20 mouse cellular contexts compared by ENCODE assay signal in genomic region chr16:43534103-43534502, GRCm38 (mm10).
DNase-seq lines count a peak whose midpoint lies in the region; ATAC-seq and TF ChIP-seq lines count a peak whose summit lies in the region.
"Had no signal": no experiment of that assay in that cellular context is flagged by ENCODE, and none has a peak within 500 bp of the region (broad histone marks: within the 10 kb centered on the region; RNA-seq: fewer than 3 reads in every experiment).

No protein-coding gene starts in this region.

- H3K4me2 ChIP-seq in hindbrain, postnatal 0 days (ENCODE audit: low read depth, low read length), result no peak overlapping the region
- no peak overlapping the region for H3K4me2 ChIP-seq in hindbrain, embryonic 14.5 days (replicated peaks)
- H3K4me2 ChIP-seq in midbrain, embryonic 15.5 days, result no peak overlapping the region
- H3K4me2 ChIP-seq in forebrain, embryonic 14.5 days (ENCODE audit: low read length), result no peak overlapping the region
- H3K4me2 ChIP-seq: heart, embryonic 15.5 days; limb, embryonic 12.5 days; lung, embryonic 15.5 days had no signal

- 31% methylated on average over 3 of the region's 3 CpGs for WGBS in hindbrain, postnatal 0 days
- WGBS in hindbrain, embryonic 14.5 days, result 69% methylated on average over 3 of the region's 3 CpGs
- WGBS in midbrain, embryonic 15.5 days, result 51% methylated on average over 3 of the region's 3 CpGs
- 96% methylated on average over 3 of the region's 3 CpGs for WGBS in midbrain, embryonic 10.5 days
- WGBS in forebrain, embryonic 14.5 days, result 19% methylated on average over 3 of the region's 3 CpGs

- no peak overlapping the region for H3K9ac ChIP-seq in hindbrain, postnatal 0 days (replicated peaks; ENCODE audit: low read length)
- no peak overlapping the region for H3K9ac ChIP-seq in hindbrain, embryonic 14.5 days
- no peak overlapping the region for H3K9ac ChIP-seq in midbrain, embryonic 15.5 days
- H3K9ac ChIP-seq in forebrain, embryonic 14.5 days (ENCODE audit: low read length), result no peak overlapping the region
- H3K9ac ChIP-seq: heart, embryonic 15.5 days; limb, embryonic 12.5 days; liver, embryonic 14.5 days; lung, embryonic 15.5 days had no signal

- TF ChIP-seq CTCF in hindbrain, postnatal 0 days (IDR thresholded peaks at IDR 0.05; ENCODE audit: low read depth), result no peak

- peak; percentile 28 for DNase-seq in hindbrain, postnatal 0 days (ENCODE audit: low spot score)
- DNase-seq in hindbrain, embryonic 14.5 days (ENCODE audit: low spot score), result no peak
- DNase-seq in midbrain, embryonic 10.5 days (ENCODE audit: low spot score), result no peak
- DNase-seq in forebrain, embryonic 14.5 days (ENCODE audit: low spot score), result peak; percentile 88
- peak; percentile 28 for DNase-seq in skeletal muscle tissue, adult 2 months (ENCODE audit: low read depth, low spot score)
- no peak for DNase-seq in right cerebral cortex, adult 18-20 months
- DNase-seq: adrenal gland, postnatal 14 days; cerebellum, adult 18-20 months; cerebellum, postnatal 36 days; gastrocnemius, postnatal 10 days; kidney, adult 8-10 months; kidney, postnatal 14 days; spleen, adult 18-20 months; thymus, postnatal 4 days had no signal

- ATAC-seq in hindbrain, postnatal 0 days, result peak; percentile 68
- no peak for ATAC-seq in hindbrain, embryonic 14.5 days (ENCODE audit: low FRiP score)
- ATAC-seq in midbrain, embryonic 15.5 days (replicated peaks), result no peak
- peak; percentile 87 for ATAC-seq in forebrain, embryonic 14.5 days

- H3K4me1 ChIP-seq in hindbrain, postnatal 0 days (ENCODE audit: insufficient read depth, low read length), result no peaks in the 10 kb centered on the region
- peaks cover 13% of the 10 kb centered on the region; the same call in 1 of the 2 replicates for H3K4me1 ChIP-seq in hindbrain, embryonic 14.5 days (replicated peaks; ENCODE audit: control insufficient read depth, insufficient read depth, low read length)
- 0 out of 2 replicates have a peak, but pooled peaks cover 10% of the 10 kb centered on the region for H3K4me1 ChIP-seq in midbrain, embryonic 15.5 days
- H3K4me1 ChIP-seq in midbrain, embryonic 10.5 days, result no peaks in the 10 kb centered on the region
- peaks cover 14% of the 10 kb centered on the region for H3K4me1 ChIP-seq in forebrain, embryonic 14.5 days (ENCODE audit: control insufficient read depth, insufficient read depth, low read length)
- H3K4me1 ChIP-seq: embryonic facial prominence, embryonic 10.5 days; heart, embryonic 15.5 days had no signal

- H3K27me3 ChIP-seq in hindbrain, postnatal 0 days (ENCODE audit: insufficient read depth, low read length), result no peaks in the 10 kb centered on the region
- no peaks in the 10 kb centered on the region for H3K27me3 ChIP-seq in hindbrain, embryonic 14.5 days (ENCODE audit: control insufficient read depth, insufficient read depth, low read length)
- no peaks in the 10 kb centered on the region for H3K27me3 ChIP-seq in midbrain, embryonic 15.5 days (replicated peaks)
- no peaks in the 10 kb centered on the region for H3K27me3 ChIP-seq in midbrain, embryonic 10.5 days (ENCODE audit: low read depth, poor library complexity, severe bottlenecking)
- H3K27me3 ChIP-seq in forebrain, embryonic 14.5 days (replicated peaks; ENCODE audit: control insufficient read depth, insufficient read depth, low read length), result no peaks in the 10 kb centered on the region
- H3K27me3 ChIP-seq: heart, embryonic 15.5 days; limb, embryonic 12.5 days; lung, embryonic 15.5 days had no signal

- H3K4me3 ChIP-seq in hindbrain, postnatal 0 days (ENCODE audit: low read length), result no peak overlapping the region
- H3K4me3 ChIP-seq in hindbrain, embryonic 14.5 days (replicated peaks; ENCODE audit: low read length), result no peak overlapping the region
- H3K4me3 ChIP-seq in midbrain, embryonic 15.5 days, result no peak overlapping the region
- H3K4me3 ChIP-seq in midbrain, embryonic 10.5 days, result no peak overlapping the region
- H3K4me3 ChIP-seq in forebrain, embryonic 14.5 days (ENCODE audit: low read depth, low read length), result no peak overlapping the region
- H3K4me3 ChIP-seq: embryonic facial prominence, embryonic 10.5 days; heart, embryonic 15.5 days; limb, embryonic 12.5 days; lung, embryonic 15.5 days had no signal

- H3K9me3 ChIP-seq in hindbrain, postnatal 0 days (ENCODE audit: low read length), result no peaks in the 10 kb centered on the region
- H3K9me3 ChIP-seq in hindbrain, embryonic 14.5 days (ENCODE audit: control insufficient read depth, low read length), result no peaks in the 10 kb centered on the region
- H3K9me3 ChIP-seq in midbrain, embryonic 15.5 days, result no peaks in the 10 kb centered on the region
- H3K9me3 ChIP-seq in midbrain, embryonic 10.5 days (replicated peaks), result no peaks in the 10 kb centered on the region
- H3K9me3 ChIP-seq in forebrain, embryonic 14.5 days (replicated peaks; ENCODE audit: control insufficient read depth, low read length), result no peaks in the 10 kb centered on the region
- H3K9me3 ChIP-seq: embryonic facial prominence, embryonic 10.5 days; heart, embryonic 15.5 days; limb, embryonic 12.5 days; lung, embryonic 15.5 days had no signal

- no peaks in the 10 kb centered on the region for H3K36me3 ChIP-seq in hindbrain, postnatal 0 days (ENCODE audit: insufficient read depth, low read length)
- H3K36me3 ChIP-seq in hindbrain, embryonic 14.5 days (replicated peaks; ENCODE audit: control insufficient read depth, insufficient read depth), result no peaks in the 10 kb centered on the region
- H3K36me3 ChIP-seq in midbrain, embryonic 15.5 days (replicated peaks), result no peaks in the 10 kb centered on the region
- H3K36me3 ChIP-seq in midbrain, embryonic 10.5 days, result no peaks in the 10 kb centered on the region
- no peaks in the 10 kb centered on the region for H3K36me3 ChIP-seq in forebrain, embryonic 14.5 days (ENCODE audit: control insufficient read depth, insufficient read depth, low read length)
- H3K36me3 ChIP-seq: embryonic facial prominence, embryonic 10.5 days; heart, embryonic 15.5 days; limb, embryonic 12.5 days; lung, embryonic 15.5 days had no signal

- H3K27ac ChIP-seq in hindbrain, postnatal 0 days, result peak overlapping the region; percentile 22; the same call in 1 of the 2 replicates
- no peak overlapping the region for H3K27ac ChIP-seq in hindbrain, embryonic 14.5 days
- H3K27ac ChIP-seq in midbrain, embryonic 15.5 days, result peak overlapping the region; percentile 10; the same call in 1 of the 2 replicates
- no peak overlapping the region for H3K27ac ChIP-seq in midbrain, embryonic 10.5 days (replicated peaks)
- H3K27ac ChIP-seq in forebrain, embryonic 14.5 days (ENCODE audit: low read depth, low read length), result peak overlapping the region; percentile 75
- H3K27ac ChIP-seq: embryonic facial prominence, embryonic 10.5 days; heart, embryonic 15.5 days; limb, embryonic 12.5 days; liver, embryonic 14.5 days; lung, embryonic 15.5 days had no signal

Comparison
In these comparisons a context has a peak if more than half of its experiments do, and no peak if none do; other contexts are left out.
1. ATAC-seq: peak in hindbrain, postnatal 0 days (single experiment) and forebrain, embryonic 14.5 days (single experiment); none in hindbrain, embryonic 14.5 days (single experiment) and midbrain, embryonic 15.5 days (single experiment).
2. DNase-seq: peak in hindbrain, postnatal 0 days (single experiment), forebrain, embryonic 14.5 days (single experiment) and skeletal muscle tissue, adult 2 months (single experiment); none in hindbrain, embryonic 14.5 days (single experiment), midbrain, embryonic 10.5 days (single experiment) and right cerebral cortex, adult 18-20 months (single experiment).
3. H3K27ac ChIP-seq: peak in hindbrain, postnatal 0 days (single experiment), midbrain, embryonic 15.5 days (single experiment) and forebrain, embryonic 14.5 days (single experiment); none in hindbrain, embryonic 14.5 days (single experiment) and midbrain, embryonic 10.5 days (single experiment).